Comparison of ENCODE assay signal across 22 mouse cellular contexts in the genomic region with DNA sequence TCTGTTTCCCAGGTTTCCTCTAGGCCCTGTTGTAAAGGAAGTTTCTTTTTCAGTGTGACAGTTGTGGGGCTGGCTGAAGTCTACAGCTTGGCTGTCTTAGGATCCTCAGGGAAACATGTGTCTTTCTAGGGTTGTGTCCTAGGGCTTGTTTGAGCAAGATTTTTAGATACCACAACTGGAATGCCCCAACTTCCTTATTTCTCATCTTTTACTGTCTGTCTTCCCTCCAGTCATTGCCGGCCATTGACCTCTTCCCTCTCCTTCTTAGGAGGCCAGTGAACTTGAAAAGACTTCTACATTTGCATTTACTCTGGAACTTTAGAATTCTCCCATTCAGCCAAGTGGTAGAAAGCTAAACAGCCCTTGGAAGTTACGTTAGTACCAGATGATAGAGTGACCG. TPM values are rescaled to one million over a fixed set of nuclear protein-coding genes. Genes with fewer than 3 reads are reported as not detected.
A peak's percentile ranks its signal among the peaks of the same experiment; 100 is the strongest.
DNase-seq lines count a peak whose midpoint lies in the region; ATAC-seq and TF ChIP-seq lines count a peak whose summit lies in the region.
"Had no signal": no experiment of that assay in that cellular context is flagged by ENCODE, and none has a peak within 500 bp of the region (broad histone marks: within the 10 kb centered on the region; RNA-seq: fewer than 3 reads in every experiment).

No protein-coding gene starts in this region.

- H3K9me3 ChIP-seq in liver, embryonic 15.5 days (replicated peaks), result no peaks in the 10 kb centered on the region
- no peaks in the 10 kb centered on the region for H3K9me3 ChIP-seq in liver, embryonic 11.5 days (ENCODE audit: control insufficient read depth, low read length)
- no peaks in the 10 kb centered on the region for H3K9me3 ChIP-seq in hindbrain, embryonic 12.5 days (replicated peaks)
- H3K9me3 ChIP-seq: embryonic facial prominence, embryonic 15.5 days; forebrain, embryonic 10.5 days; heart, embryonic 13.5 days; hindbrain, embryonic 13.5 days had no signal

- H3K4me1 ChIP-seq in liver, embryonic 15.5 days (replicated peaks), result peaks cover 13% of the 10 kb centered on the region; the same call in 1 of the 2 replicates
- 0 out of 2 replicates have a peak, but pooled peaks cover 5% of the 10 kb centered on the region for H3K4me1 ChIP-seq in liver, embryonic 11.5 days (replicated peaks; ENCODE audit: control insufficient read depth, insufficient read depth, low read length)
- H3K4me1 ChIP-seq in olfactory bulb, adult 2 months (ENCODE audit: control insufficient read depth, insufficient read depth, low read length), result peaks cover 34% of the 10 kb centered on the region
- H3K4me1 ChIP-seq in hindbrain, embryonic 12.5 days, result peaks cover 7% of the 10 kb centered on the region; the same call in 1 of the 2 replicates

- H3K4me3 ChIP-seq in liver, embryonic 15.5 days (replicated peaks), result no peak overlapping the region
- H3K4me3 ChIP-seq in liver, embryonic 11.5 days (ENCODE audit: low read depth, low read length), result no peak overlapping the region
- H3K4me3 ChIP-seq in olfactory bulb, adult 2 months (ENCODE audit: insufficient read depth, low read depth, low read length), result no peak overlapping the region
- H3K4me3 ChIP-seq in hindbrain, embryonic 12.5 days, result no peak overlapping the region
- H3K4me3 ChIP-seq: embryonic facial prominence, embryonic 15.5 days; erythroblast, embryonic 14.5 days; forebrain, embryonic 10.5 days; heart, embryonic 13.5 days; hindbrain, embryonic 13.5 days had no signal

- H3K27ac ChIP-seq in liver, embryonic 15.5 days (replicated peaks), result no peak overlapping the region
- no peak overlapping the region for H3K27ac ChIP-seq in liver, embryonic 11.5 days (ENCODE audit: low read depth, low read length)
- peak overlapping the region; percentile 92 for H3K27ac ChIP-seq in olfactory bulb, adult 2 months (ENCODE audit: insufficient read depth, low read depth, low read length)
- no peak overlapping the region for H3K27ac ChIP-seq in hindbrain, embryonic 12.5 days
- H3K27ac ChIP-seq: embryonic facial prominence, embryonic 15.5 days; forebrain, embryonic 10.5 days; heart, embryonic 13.5 days; hindbrain, embryonic 13.5 days; hindbrain, postnatal 0 days had no signal

- TF ChIP-seq CTCF in olfactory bulb, adult 2 months (IDR thresholded peaks at IDR 0.05; ENCODE audit: insufficient read depth, low read depth, low read length), result no peak

- H3K4me2 ChIP-seq in liver, embryonic 15.5 days, result no peak overlapping the region
- H3K4me2 ChIP-seq in liver, embryonic 11.5 days, result no peak overlapping the region
- no peak overlapping the region for H3K4me2 ChIP-seq in hindbrain, embryonic 12.5 days (replicated peaks)
- H3K4me2 ChIP-seq: embryonic facial prominence, embryonic 15.5 days; heart, embryonic 13.5 days; hindbrain, embryonic 13.5 days had no signal

- WGBS in liver, embryonic 15.5 days (ENCODE audit: insufficient replicate concordance), result 55% methylated on average over 3 of the region's 3 CpGs
- WGBS in liver, embryonic 11.5 days, result 72% methylated on average over 3 of the region's 3 CpGs
- 88% methylated on average over 3 of the region's 3 CpGs for WGBS in olfactory bulb, adult 2 months
- 88% methylated on average over 3 of the region's 3 CpGs for whole genome bisulfite sequencing in hindbrain, embryonic 12.5 days

- ATAC-seq in liver, embryonic 15.5 days (ENCODE audit: insufficient read depth), result 0 out of 2 replicates have a peak, but pooled peaks have one; percentile 30
- no peak for ATAC-seq in liver, embryonic 11.5 days (replicated peaks; ENCODE audit: low FRiP score)
- peak; percentile 44 for ATAC-seq in granulocyte monocyte progenitor cell, adult 5-6 weeks (replicated peaks; ENCODE audit: poor library complexity, severe bottlenecking)
- ATAC-seq in hindbrain, embryonic 12.5 days (ENCODE audit: low FRiP score), result no peak
- ATAC-seq: activated CD4-positive, CD25-positive, alpha-beta regulatory T cell, adult 4 months; forebrain, embryonic 14.5 days; hindbrain, postnatal 0 days; Patski had no signal

- no peak overlapping the region for H3K9ac ChIP-seq in liver, embryonic 15.5 days
- no peak overlapping the region for H3K9ac ChIP-seq in liver, embryonic 11.5 days (ENCODE audit: low read depth, low read length)
- no peak overlapping the region for H3K9ac ChIP-seq in hindbrain, embryonic 12.5 days
- H3K9ac ChIP-seq: embryonic facial prominence, embryonic 15.5 days; heart, embryonic 13.5 days; hindbrain, embryonic 13.5 days had no signal

- H3K27me3 ChIP-seq in liver, embryonic 15.5 days, result no peaks in the 10 kb centered on the region
- H3K27me3 ChIP-seq in liver, embryonic 11.5 days (replicated peaks; ENCODE audit: control insufficient read depth, insufficient read depth, low read length), result no peaks in the 10 kb centered on the region
- no peaks in the 10 kb centered on the region for H3K27me3 ChIP-seq in hindbrain, embryonic 12.5 days
- H3K27me3 ChIP-seq: embryonic facial prominence, embryonic 15.5 days; heart, embryonic 13.5 days; hindbrain, embryonic 13.5 days; Patski had no signal

- peak; percentile 89 for DNase-seq in heart, adult 11 months
- DNase-seq in heart, postnatal 25 days (ENCODE audit: low spot score), result no peak
- no peak for DNase-seq in liver, embryonic 11.5 days (ENCODE audit: low spot score)
- no peak for DNase-seq in gastrocnemius, adult 18-20 months (ENCODE audit: low spot score)
- DNase-seq: adrenal gland, postnatal 14 days; cerebellum, postnatal 10 days; embryo, embryonic 11 days; gastrocnemius, postnatal 10 days; heart, postnatal 4 days had no signal

- intact Hi-C loops in heart, postnatal 25 days (cut with DNase I), result no loop called here

- no peaks in the 10 kb centered on the region for H3K36me3 ChIP-seq in liver, embryonic 15.5 days (replicated peaks)
- H3K36me3 ChIP-seq in liver, embryonic 11.5 days (ENCODE audit: control insufficient read depth, insufficient read depth, low read length), result no peaks in the 10 kb centered on the region
- no peaks in the 10 kb centered on the region for H3K36me3 ChIP-seq in hindbrain, embryonic 12.5 days
- H3K36me3 ChIP-seq: embryonic facial prominence, embryonic 15.5 days; forebrain, embryonic 10.5 days; heart, embryonic 13.5 days; hindbrain, embryonic 13.5 days had no signal

- no peak for TF ChIP-seq POLR2A in olfactory bulb, adult 2 months (IDR thresholded peaks at IDR 0.05; ENCODE audit: insufficient read depth, low read depth, low read length)

RNA-seq across cellular contexts. Expression of a gene that starts 27.5 kb away (rescaled TPM):
- 10 to 100 TPM; 16.8 to 21.2 TPM for total RNA-seq in heart, postnatal 25 days (2021)
- polyA plus RNA-seq in liver, embryonic 15.5 days (2015; fragmentation: Nextera tagmentation; extraction: Ambion mirVana), result 5.9 and 7.0 TPM in 2 replicates
- 9.4 and 10.9 TPM in 2 replicates for polyA plus RNA-seq in liver, embryonic 11.5 days (2014; fragmentation: Nextera tagmentation; extraction: Ambion mirVana)
- 9.3 and 9.9 TPM in 2 replicates for total RNA-seq in granulocyte monocyte progenitor cell, adult 5-6 weeks (2014; fragmentation: Nextera tagmentation)
- 12.1 and 13.7 TPM in 2 replicates for total RNA-seq in granulocyte monocyte progenitor cell, adult 5-6 weeks (2017)
- not detected in 2 replicates for polyA plus RNA-seq in olfactory bulb, adult 2 months (2012; ENCODE audit: insufficient read depth, insufficient read length, low replicate concordance, missing spikeins)
- total RNA-seq in gastrocnemius, adult 18-20 months (2021), result 100 to 1,000 TPM; 125 to 132 TPM
- polyA plus RNA-seq in hindbrain, embryonic 12.5 days (2016; fragmentation: Nextera tagmentation; extraction: Ambion mirVana), result 7.5 and 8.0 TPM in 2 replicates

Comparison
In these comparisons a context has a peak if more than half of its experiments do, and no peak if none do; other contexts are left out.
1. ATAC-seq: peak in liver, embryonic 15.5 days (single experiment) and granulocyte monocyte progenitor cell, adult 5-6 weeks (single experiment); none in liver, embryonic 11.5 days (single experiment) and hindbrain, embryonic 12.5 days (single experiment).